Mouse (Mus musculus) telencephalon, adult 2 months (tissue): ENCODE results near the gene Fbxo2.
A peak's percentile ranks its signal among the peaks of the same experiment; 100 is the strongest.
"Not testable (repeated sequence)": the region's sequence is repeated elsewhere in the genome, so short reads cannot be mapped to it uniquely, and the experiment has no call there.

Experiments used
- DNase-seq: peaks from one replicate; pipeline ENCODE4 v3.0.0-alpha.2; 2011; ENCODE audit warnings: low read depth, low spot score

Fbxo2 gene

DNA sequence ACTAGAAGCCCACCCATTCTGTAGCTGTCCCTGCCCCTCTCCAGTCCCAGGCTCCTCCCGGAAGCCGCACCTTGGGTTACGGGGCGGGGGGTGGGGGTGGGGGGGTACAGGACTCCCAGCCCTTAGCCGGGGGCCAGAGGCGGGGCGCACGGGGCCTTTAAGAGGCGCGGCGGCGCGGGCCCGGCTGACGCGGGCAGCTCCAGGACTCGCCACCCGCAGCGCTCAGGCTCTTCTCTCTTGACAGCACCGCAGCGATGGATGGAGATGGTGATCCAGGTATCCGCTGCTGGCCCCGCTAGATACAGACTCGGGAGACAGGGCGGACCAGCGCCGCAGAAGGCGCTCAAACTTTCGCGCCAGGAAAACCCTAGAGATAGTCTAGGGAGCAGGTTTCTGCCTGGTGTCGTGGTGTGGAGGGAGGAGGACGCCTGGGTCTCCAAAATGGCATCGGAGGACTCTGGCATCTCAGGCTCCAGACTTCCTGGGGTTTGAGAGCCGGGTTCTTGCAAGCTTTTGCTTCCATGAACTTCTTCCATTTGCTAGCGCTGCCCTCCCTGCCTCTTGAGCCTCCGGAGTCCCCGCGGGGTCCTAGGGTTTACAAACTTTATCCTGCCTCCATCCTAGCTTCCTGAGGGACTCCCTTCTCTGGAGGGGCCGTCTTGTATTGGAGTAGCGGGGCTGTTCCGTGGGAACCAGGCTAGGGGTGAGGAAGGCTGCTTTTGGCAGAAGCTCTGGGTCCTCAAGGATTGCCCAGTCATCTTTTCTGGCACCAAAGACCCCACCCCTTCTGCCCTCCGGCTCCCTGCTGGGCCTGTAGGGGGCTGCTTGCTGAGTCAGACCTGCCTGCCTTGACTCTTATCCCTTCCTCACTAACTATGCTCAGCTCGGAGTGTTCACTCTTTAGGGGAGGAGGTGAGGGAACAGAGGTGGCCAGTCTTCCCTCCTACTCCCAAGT is at the start of gene Fbxo2, which contains the start of gene Fbxo44:
Gene Fbxo2 (plus strand): TSS at position 186 of the 955 bp plus-strand sequence.
Gene Fbxo44 (minus strand): TSS at position 47 of the 955 bp plus-strand sequence.
- DNase-seq, result no peak

DNA sequence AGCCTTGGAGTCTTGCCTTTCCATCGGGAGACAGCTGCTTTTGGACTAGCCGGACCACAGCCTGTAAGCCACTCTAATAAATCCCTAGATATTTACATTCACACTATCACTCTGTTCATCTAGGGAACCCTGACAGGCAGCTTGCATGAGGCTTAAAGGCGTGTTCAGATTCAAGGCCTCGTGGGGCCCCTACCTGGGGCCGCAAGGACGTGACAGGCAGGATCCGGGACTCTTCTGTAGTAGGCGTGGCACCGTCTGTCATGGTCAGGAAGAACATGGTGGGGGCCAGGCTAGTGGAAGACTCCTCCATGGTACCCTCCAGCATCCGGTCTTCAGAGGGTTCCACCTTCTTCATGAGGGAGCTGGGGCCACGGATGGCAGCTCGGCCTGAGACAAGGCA is 47.9 kb upstream of the Fbxo2 start:
- no peak for DNase-seq

DNA sequence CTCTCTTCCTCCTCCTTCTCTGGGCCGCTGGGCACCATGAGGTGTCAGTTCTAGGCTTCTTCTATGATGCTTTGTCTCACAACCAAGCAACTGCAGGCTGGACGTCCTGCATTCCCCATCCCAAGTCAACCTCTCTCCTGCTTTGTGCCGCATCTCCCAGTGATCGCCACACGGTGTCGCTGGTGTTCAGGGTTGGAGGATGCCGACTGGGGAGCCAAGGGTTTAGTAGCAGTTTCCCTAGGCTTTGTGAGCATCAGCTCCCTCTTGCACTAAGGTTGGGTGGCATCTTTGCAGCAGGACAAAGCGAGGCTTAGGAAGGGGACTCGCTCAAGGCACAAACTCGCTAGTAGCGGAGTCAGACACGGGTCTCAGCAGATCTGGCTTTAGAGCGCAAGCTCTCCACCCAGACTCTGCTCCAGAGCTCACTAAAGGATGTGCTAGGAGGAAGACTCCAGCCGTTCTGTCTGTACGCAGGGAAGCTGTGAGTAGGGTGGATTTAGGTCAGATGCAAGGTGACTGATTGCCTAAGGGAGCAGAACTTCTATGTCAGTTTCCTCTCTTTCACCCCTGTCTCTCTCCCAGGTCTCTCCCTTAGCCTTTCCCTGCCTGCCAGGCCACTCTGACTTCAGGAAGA is 45.5 kb upstream of the Fbxo2 start:
- DNase-seq, result peak; percentile 56

DNA sequence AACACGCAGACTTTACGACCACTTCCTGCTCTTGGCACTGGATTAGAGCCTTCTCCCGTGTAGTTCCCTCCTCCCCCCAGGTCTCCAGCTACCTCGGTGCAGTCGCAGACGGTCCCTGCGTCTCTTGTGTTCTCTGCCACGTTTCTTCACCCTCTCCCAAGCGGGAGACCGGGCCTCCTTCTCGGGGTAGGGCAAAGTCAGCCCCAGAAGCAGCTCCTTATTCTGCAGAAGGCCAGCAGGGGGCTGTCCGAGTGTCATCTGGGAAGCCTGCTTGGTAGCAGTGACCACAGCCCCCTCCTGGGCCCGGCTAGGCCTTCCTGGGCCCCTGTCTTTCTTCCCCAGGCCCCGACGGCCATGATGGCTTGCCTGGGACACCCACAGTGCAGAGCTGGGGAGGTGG is 45.0 kb upstream of the Fbxo2 start:
- DNase-seq, result no peak

DNA sequence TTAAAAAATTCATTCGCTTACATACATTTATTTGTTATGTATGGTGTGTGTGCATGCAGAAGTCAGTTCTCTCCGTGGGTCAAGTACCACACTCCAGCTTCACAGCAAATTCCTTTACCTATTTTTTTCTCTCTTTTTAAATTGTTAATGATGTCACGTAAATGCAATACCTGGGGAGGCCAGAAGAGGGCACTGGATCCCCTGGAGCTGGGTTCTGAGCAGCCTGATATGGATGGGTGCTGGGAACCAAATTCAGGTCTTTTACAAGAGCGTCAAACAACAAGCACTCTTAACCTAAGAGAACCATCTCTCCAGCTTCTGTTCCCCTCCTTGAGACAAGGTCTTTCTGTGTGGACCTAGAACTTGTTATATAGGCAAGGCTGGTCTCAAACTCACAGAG is 43.8 kb upstream of the Fbxo2 start:
- no peak for DNase-seq

DNA sequence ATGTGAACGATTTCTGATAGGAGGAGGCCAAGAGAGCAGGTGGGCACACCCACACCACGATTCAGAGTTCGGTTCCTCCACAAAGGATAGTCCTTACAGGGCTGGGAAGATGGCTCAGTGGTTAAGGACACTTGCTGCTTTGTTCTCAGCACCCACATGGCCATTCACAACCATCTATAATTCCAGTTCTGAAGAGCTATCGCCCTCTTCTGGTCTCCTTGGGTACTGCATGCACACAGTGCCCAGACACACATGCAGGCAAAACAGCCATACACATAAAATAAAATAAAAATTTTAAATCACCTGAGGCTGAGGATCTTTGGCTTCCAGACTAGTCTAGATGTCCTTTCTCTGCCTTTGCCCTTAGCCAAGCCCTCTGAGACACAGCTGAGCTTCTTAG is 43.0 kb upstream of the Fbxo2 start:
- DNase-seq, result no peak

DNA sequence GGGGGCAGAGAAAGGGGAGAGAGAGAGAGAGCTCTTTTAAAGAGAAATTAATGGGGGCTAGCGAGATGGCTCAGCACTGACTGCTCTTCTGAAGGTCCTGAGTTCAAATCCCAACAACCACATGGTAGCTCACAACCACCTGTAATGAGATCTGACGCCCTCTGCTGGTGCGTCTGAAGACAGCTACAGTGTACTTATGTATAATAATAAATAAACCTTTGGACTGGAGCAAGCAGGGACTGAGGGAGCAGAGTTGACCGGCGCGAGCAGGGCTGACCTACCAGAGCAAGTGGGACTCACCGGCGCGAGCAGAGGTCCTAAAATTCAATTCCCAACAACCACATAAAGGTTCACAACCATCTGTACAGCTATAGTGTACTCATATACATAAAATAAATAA is 40.8 kb upstream of the Fbxo2 start:
- DNase-seq, result not testable (repeated sequence)

DNA sequence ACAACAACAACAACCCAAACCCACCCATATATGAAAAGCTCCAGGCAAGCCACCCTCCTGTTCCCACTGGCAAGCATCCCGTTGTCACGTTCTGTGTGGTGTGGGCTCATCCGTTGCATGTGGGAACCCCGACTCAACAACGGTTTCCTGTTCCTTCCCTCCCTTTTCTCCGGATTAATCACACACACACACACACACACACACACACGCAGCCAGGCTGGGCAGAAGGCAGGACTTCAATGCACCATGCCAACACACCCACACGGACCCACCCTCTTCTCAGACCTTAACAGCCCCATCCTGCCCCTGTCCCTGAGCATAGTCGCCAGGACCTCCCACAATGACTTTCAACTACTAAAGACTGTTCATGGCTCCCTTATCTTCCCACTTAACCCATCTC is 39.9 kb upstream of the Fbxo2 start:
- no peak for DNase-seq

DNA sequence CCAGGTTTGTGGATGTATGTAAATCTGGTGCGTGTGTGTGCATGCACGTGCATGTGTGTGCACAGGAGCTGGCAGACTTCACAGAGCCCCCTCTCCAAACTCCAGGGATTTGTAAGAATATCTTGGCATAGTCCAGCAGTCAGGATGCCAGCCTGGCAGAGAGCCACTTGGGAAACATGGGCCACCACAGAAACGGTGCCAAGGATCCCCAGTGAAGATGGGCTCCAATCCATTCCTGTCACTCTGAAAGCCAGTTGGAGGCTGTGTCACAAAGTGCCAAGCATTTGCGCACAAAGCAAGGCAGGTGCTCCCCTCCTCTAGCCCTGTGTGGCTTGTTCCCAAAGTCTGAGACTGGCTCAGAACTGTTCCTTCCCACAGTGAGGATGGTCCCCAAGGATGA is 39.1 kb upstream of the Fbxo2 start:
- no peak for DNase-seq

DNA sequence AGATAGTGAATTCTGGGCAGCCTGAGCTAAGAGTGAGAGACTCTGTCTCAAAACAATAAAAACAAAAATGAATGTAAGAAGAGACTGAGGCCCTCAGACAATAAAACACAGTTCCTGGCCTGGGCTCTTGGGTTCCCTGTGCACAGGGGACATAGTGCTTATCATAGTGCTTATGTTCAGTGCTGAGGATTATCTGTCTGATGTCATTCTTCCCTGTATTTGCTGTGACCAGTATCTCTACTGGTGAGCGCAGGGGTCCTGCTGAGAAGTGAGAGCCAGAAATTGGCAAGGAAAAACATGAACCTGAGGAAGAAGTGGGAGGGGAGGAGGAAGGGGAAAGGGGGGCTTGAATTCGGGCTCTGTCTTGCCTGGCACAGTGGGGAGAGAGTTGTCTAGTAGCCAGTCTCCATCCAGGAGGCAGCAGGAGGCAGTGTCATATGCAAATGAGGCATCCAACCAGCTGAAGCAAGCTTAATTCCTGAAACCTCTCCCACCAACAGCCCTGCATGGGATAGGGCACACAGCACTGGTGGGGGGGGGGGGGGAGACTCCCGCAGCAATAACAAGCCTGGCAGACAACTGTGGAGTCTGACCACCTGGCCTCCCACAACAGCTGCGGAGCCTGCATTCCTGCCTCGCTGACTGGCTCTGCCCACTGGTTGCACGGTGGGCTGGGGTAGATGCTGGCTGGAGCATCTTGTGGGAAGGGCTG is 38.3 kb upstream of the Fbxo2 start:
- no peak for DNase-seq

DNA sequence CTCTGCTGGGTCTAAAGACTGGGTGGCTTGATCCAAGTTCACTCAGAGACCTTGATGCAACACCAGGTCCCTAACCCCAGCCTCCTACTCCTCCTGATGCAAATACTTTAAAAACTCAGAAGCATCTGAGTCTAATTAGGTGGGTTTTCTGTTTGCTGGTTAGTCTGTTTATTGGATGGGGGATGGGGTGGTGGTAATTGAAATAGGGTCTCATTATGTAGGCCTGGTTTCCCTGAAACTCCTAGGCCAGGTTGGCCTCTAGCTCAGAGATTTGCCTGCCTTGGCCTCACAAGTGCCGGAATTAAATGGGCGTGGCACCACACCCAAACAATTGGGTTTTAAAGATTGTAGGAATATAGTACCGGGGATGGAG is 37.7 kb upstream of the Fbxo2 start:
- no peak for DNase-seq

DNA sequence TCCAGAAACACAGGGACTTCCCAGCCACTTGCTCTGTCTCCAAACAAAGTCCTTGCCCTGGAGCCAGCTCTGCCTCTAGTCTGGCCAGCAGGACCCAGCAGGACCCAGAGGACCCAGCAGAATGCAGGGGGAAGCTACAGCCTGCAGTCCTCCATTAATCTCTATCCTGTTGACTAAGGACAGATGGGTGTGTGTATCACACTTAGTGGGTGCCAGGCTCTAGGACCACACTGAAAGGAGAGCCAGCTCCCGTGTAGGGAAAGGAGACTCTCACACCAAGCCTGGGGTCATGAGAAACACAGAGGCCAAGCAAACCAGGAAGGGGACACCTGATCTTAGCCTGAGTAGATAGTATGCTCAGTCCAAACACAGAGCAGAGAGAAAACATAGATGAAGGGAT is 32.2 kb upstream of the Fbxo2 start:
- no peak for DNase-seq

DNA sequence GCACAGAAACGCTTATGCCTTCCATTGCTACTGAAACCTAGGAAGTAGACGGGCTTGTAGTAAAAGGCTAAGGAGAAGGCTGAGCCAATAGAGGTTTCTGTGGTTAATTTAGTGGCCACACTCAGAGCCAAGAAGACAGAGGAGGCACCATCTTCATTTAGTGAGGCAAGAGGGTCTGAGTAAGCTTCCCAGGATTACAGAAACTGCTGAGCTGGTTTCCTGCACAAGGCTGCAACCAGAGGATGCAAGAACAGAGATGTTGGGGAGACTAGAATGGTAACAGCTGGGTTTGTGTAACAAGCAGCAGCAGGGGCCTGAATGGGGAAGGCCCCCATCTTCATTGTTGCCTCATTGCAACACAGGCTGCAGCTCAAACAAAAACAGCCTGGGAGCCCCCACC is 31.7 kb upstream of the Fbxo2 start:
- no peak for DNase-seq

DNA sequence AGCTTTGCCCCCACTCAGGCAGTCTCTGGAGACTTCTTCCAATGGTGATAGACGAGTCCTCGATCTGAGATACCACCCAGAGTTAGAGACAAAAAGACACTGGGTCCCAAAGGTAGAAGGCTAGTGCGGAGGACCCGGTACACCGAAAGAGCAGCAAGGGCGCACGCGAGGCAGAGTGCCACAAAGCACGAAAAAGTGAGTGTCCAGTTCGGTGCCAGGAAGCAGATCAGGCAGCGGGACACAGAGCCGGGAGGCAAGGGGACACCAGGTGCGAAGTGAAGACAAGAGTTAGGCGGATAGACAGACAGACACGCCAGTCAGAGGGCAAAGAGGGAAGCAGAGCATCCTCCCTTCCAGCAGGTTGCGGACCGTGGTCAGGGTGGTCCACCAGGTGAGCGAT is 30.3 kb upstream of the Fbxo2 start, which contains the start of gene Mad2l2:
Gene Mad2l2 (plus strand): TSS at position 252 of the 400 bp plus-strand sequence.
- no peak for DNase-seq

DNA sequence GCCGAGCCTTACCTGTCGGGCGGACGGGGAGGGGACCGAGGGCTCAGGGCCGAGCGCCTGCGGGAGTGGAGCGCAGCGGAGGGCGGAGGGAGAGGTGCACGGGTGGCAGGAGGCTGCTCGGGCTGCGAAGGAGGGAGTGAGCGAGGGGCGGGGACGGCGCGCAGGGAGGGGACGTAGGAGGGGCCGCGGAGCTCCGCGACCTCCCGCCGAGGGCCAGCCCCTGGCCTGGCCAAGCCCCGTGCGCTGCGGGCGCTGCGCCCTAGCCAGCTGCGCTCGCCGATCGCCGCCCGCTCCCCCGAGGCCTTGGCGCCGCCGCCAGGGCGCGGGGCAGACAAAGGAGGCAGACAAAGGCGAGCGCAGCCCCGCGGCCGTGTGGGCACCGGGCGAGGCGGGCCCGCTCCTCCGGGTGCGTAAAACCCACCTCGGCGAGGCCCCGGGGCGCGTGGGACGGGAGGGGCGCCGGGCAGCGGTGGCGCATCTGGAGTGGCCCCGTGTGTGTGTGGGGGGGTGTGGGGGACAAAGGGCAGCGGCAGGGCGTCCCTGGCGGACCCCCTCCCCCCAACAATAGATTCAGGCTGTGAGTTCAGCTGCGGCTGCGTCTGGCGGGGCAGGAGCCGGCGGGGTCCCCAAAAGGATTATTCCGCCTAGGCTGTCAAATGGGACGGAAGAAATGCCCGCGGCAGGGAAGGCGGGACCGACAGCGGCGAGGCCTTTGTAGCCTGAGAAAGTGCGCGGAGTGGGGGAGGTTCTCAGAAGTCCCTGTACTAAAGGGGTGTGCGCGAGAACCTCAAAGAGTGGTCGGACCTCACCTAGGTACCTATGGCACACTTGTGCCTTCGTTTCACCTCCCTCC is 29.6 kb upstream of the Fbxo2 start, which contains the start of gene Draxin:
Gene Draxin (minus strand): TSS at position 138 of the 853 bp plus-strand sequence.
- DNase-seq, result no peak

DNA sequence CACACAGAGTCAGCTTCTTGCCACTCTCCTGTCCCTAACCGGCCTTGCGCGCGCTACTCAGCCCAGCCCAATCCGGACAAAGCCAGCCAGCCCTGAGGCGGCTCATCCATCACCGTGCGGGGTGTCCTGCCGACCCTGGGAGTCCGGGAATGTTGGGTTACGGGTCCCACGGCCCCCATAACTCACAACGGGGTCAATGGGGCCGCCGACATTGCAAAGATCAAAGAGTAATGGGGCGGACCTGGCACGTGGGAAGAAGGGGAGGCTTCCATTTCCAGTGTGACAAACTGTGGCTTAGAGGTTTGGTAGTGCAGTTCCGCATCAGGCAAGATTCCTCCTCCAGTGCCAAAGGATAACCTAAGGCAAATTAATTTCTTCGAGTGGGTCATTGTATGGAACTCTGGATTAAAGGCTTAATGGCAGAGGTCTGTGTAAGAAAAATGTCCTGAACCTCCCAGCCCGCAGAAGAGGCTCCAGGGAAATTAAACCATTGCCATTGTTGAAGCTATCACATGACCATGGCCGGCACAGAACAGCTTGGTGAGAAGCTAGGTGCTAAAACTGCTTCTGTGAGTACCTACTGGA is 28.8 kb upstream of the Fbxo2 start:
- DNase-seq, result no peak

DNA sequence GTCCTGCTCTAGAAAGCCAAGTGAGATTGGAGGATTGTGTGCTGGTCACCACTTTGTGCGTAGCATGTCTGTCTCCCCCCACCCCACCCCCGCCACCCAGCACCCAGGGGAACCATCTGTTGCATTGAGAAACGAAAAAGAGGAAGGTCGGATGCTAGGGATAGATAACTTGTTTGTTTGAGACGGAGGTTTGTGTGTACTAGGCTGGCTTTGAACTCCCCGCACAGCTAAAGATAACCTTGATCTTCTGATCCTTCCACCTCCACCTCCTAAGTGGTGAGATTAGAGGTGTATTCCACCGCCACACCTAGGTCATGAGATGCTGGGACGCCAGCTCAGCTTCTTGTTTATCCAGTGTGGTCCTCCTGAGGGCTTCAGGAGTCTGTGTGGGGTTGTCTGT is 25.4 kb upstream of the Fbxo2 start:
- DNase-seq, result no peak

DNA sequence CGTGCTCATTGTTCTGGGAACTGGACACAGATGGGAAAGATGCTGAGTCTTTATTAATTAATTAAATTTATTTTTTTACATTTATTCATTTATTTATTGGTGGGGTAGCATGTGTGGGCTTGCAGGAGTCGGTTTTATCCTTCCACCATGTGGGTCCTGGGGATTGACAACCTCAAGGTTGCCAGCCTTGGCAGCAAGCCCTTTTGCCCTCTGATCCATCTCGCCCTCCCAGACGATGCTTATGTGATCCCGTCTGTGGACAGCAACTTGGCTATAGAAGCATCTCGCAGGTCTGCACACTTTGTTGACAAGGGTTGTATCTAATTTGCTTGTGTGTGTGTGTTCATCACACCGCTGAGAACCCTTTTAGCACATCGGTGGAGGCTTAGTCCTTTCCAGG is 22.9 kb upstream of the Fbxo2 start:
- no peak for DNase-seq

DNA sequence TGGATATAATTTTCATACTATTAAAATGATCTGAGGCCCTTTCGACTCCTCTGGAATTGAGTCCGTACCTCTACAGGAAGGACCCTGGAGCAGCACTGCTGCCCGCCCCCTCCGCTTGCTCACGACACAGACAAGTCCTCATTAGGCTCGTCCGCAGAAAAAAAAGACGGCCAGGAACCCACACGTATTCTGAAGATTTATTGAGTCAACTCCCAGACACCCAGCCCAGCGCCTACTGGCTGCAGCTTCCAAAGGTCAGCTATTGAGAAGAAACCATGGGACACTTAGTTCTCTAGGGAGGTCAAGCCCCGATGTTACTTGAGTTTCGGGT is 20.7 kb upstream of the Fbxo2 start:
- no peak for DNase-seq

DNA sequence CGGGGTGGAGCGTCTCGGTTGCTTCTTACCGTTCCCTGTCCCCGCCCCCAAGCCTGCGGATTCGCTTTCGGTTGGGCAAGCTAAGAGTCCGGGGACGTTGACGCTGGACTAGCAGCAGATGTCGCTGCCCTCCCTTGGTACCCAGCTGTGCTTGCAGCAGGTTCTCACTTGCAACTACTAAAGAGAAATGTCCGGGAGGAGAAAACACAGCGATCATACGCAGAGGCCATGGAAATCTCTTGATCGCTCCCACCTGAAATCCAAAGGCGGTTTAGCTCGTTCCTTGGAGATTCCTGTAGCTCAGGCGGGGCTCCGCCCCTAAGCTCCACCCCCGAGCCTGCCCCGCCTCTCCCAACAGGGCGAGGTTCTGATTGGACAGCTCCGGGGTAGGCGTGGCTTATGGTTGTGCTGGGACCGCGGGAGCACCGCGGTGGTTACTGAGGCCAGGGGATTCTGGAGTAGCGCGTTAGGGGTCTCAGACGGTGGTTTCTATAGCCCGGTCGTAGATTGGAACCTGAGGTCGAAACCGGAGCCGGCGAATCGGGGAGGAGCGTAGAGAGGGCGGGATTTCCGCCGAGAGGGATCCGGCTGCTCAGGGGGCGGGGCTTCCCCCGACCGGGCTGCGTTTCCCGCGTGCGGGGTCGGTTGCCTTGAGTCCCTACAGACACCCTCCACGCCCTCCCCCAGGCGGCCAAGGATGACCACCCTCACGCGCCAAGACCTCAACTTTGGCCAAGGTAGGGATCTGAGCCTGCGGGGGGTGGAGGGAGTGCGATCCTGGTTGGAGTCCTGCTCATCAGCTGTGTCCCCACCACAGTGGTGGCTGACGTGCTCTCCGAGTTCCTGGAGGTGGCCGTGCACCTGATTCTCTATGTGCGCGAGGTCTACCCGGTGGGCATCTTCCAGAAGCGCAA is 20.1 kb upstream of the Fbxo2 start:
- peak; percentile 84 for DNase-seq
